Mouse (Mus musculus) bone marrow macrophage, adult 2 months (primary cell): Measurements from ENCODE around the gene Gm49673.
"Not testable (repeated sequence)": the region's sequence is repeated elsewhere in the genome, so short reads cannot be mapped to it uniquely, and the experiment has no call there.

Source experiments
- CTCF ChIP-seq: IDR thresholded peaks from 2 replicates; pipeline ENCODE4 v1.5.1; 2012; ENCODE audit warnings: low read depth, mild to moderate bottlenecking, low read length, moderate library complexity
- POLR2A ChIP-seq: IDR thresholded peaks from 2 replicates; pipeline ENCODE4 v1.6.1; 2012; ENCODE audit warnings: mild to moderate bottlenecking, low read depth, low read length, borderline replicate concordance

DNA sequence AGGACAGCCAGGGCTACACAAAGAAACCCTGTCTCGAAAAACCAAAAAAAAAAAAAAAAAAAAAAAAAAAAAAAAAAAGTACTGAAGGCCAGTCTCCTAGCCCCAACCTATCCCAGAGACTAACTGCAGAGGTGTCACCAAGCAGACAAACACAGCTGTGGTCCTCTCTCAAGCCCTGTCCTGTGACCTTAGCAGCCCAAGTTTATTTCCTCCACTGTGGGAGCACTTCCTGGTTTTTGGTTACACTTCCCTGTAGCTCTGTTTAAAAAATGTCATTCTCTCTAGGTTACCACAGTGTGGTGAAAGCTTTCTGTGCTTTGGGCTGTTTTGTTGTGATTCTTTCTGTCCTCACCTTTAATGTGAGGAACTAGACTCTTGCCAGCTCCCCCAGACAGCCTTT, 11.0 kb upstream of the Gm49673 start:
- TF ChIP-seq CTCF, POLR2A: not testable (repeated sequence)
